Mouse (Mus musculus) frontal cortex, adult (tissue): ENCODE measurements at regions not wholly inside any gene's neighbourhood (a gene's known extent, or its start where the extent isn't known, plus 50 kb on each side); places are given as distances from the start of the nearest gene placed in this dataset.

Experiments used
- ATAC-seq: cut with Nextera tagmentation; 2 replicates; pipeline ENCODE4 v1.9.2; 2017; ENCODE audit warnings: mild to moderate bottlenecking, moderate library complexity, mixed read lengths; ENCODE audit not compliant: low TSS enrichment

- no peak for ATAC-seq
These were observed 169.8 kb downstream of the 3110018I06Rik start for GRCm38 (mm10) chr12:107658241-107658640.

DNA sequence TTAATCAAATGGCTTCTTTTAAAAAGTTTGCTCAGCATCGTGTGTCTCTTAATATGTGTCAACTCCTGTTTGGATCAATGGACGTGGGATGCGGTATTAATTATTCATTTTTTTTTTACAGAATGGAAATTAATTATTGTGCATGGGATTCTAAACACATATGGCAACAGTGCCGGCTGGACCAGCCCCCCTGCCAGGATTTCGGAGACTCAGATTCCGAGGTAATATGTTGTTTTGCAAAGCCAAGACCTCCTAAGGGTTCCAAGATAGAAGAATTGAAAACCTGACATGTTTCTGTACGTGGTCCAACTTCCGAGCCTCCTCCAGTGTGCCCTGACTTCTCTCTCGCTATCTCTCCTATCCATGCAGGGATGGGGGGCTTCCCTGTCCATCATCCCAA lies 170.4 kb downstream of the 3110018I06Rik start:
- no peak for ATAC-seq

DNA sequence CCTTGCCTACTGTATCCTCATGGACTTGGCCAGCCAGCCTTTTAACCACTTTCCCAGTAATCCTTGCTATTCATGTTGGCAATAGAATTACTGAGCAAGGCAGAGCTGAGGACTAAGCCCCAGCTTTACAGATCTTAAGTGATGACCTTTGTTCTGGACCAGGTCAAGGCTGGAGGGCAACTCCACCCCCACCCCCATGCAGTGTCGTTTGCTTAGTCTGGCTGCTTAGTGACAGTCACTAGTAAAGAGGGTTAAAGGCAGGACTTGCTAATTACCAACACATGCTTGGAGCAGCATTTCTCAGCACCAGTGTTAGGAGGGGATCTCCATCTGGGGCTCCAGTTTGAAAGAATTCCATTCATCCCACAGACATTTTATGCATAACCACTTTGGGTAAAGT lies 174.2 kb downstream of the 3110018I06Rik start:
- no peak for ATAC-seq

- no peak for ATAC-seq
These were observed 179.4 kb downstream of the 3110018I06Rik start for GRCm38 (mm10) chr12:107667836-107668235.

DNA sequence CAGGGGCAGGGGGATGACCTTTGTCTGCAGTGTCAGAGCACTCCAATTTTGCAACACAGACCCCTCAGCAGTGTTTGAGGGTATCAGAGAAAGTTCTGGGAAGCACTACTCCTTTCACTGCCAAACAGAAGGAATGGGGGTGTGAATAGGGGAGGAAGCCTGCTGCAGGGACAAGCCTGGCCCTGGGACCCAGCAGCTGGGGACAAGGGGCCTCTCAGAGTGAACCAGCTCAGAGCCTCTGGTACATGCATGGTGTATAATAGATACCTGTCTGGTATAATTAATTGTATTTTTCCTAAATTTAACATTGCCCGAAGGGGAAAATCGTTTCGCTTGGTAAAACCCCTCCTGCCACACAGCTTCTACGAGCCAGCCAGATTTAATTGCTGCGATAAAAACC lies 180.6 kb downstream of the 3110018I06Rik start:
- no peak for ATAC-seq

DNA sequence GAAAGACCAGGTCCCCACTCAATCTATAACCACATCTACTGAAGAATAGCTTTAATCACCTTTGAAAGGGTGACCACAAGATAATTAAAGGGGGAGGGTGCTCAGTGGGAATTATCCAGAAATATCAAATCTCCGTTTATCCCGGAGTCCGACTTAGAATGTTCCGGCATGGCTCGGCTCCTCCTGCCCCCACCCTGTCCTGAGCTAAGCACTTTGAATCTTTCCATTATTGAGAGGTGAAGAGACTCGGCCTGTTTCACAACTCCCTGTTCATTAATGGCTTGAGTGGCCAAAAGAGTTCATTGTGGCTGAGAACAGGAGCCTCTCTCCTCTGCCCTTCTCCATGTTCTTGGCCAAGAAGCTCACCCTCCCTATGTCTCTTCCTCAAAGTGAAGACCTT lies 181.0 kb downstream of the 3110018I06Rik start:
- no peak for ATAC-seq

DNA sequence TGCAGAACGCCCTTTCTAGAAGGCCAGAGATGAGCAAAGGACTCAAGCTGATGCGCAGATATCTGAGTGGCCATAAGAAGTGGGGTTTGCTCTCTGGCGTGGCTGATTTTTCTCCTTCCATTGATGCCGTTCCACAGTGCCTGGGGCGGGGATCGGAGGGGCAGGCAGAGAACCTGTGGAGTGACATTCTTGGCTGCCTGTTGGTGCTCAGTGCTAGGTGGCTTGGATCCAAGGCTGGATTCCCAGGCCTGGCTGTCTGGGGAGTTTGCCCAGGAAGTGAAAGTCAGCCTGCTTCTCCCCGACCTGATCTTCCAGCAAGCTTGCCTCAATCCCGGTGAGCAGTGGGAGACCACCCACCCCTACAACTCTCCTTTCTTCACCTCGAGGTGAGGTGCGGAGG lies 181.5 kb downstream of the 3110018I06Rik start:
- no peak for ATAC-seq

DNA sequence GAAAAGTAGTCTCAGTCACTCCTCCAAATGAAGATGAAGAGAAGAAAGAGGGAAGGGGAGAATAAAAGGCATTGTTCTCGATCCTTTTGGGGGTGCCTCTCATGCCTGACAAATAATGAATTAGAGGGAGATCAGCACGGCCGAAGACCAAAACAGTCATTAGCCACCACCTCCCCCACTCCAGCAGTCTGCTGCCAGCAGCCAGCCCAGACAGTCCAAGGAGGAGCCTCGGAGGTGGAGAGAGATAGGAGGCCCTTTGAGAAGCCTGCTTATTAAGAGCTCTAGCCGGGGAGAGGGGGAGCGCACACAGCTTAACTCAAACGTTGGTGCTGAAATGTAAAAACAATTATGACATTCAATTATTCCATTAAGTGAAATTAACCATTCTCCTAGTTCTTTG lies 188.6 kb downstream of the 3110018I06Rik start:
- no peak for ATAC-seq

DNA sequence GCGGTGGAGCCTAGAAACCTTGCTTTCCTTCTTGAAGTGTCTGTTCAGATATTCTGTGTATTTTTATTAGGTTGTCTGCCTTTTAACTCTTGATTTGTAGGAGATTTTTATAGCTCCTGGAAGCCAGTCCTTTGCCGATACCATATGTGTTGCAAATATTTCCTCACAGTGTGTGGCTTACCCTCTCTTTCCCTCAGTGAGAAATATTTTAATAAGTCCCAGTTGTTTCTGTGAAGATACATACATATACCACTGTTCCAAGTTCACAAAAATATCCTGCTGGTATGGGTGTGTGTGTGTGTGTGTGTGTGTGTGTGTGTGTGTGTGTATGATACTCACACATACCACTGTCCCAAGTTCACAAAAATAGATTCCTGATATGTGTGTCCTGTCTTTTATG lies 199.0 kb downstream of the 3110018I06Rik start:
- no peak for ATAC-seq

- no peak for ATAC-seq
These were observed 201.0 kb downstream of the 3110018I06Rik start for GRCm38 (mm10) chr12:107689418-107689817.

GRCm38 (mm10) chr12:107690061-107690460 lies 201.6 kb downstream of the 3110018I06Rik start:
- ATAC-seq, result no peak

GRCm38 (mm10) chr12:107693693-107694092 lies 205.3 kb downstream of the 3110018I06Rik start:
- no peak for ATAC-seq

- no peak for ATAC-seq
These were observed 206.6 kb downstream of the 3110018I06Rik start for GRCm38 (mm10) chr12:107695014-107695413.

DNA sequence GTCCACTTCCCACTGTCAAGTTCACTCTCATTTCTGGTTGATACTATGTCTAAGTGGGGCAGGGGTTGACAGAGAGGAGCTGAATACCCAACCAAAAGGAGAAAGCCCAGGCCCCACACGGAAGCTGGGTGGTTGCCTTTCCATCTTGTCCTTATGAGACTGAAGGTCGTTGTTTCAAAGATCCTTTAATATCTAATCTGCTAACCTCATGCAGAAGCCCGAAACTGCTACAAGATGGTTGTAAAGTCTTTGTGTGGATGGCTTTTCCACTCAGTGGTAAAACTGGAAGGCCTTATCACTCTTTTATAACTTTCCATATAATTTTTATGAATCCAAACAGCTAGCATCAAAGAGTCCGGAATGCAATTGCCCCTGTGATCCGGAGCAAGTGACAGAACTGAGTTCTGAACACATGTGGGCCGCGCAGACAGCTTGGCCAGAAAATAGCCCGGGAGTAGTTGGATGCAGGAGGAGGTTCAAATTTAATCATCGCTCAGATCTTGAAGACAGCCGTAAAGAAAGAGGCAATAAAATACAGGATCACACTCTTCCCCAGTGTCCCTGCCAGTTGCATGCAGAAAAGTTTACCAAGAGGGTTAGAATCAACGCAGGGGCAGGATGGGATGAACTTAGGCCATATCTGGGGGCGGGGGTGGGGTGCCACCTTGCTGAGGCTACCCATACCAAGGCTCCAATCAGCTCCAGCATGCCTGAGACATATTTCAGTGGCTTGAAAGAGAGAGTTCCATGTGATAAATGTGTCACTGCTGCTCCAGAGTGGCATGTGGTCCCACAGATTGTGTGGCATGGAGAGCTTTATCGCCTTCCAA lies 207.2 kb downstream of the 3110018I06Rik start:
- no peak for ATAC-seq

- ATAC-seq, result no peak
These were observed 211.9 kb downstream of the 3110018I06Rik start for GRCm38 (mm10) chr12:107700317-107700716.

- no peak for ATAC-seq
These were observed 212.6 kb downstream of the 3110018I06Rik start for GRCm38 (mm10) chr12:107700868-107701597.

GRCm38 (mm10) chr12:107708812-107709211 lies 220.4 kb downstream of the 3110018I06Rik start:
- no peak for ATAC-seq

GRCm38 (mm10) chr12:107711017-107711416 lies 222.6 kb downstream of the 3110018I06Rik start:
- no peak for ATAC-seq

GRCm38 (mm10) chr12:107711675-107712074 lies 223.2 kb downstream of the 3110018I06Rik start:
- no peak for ATAC-seq

DNA sequence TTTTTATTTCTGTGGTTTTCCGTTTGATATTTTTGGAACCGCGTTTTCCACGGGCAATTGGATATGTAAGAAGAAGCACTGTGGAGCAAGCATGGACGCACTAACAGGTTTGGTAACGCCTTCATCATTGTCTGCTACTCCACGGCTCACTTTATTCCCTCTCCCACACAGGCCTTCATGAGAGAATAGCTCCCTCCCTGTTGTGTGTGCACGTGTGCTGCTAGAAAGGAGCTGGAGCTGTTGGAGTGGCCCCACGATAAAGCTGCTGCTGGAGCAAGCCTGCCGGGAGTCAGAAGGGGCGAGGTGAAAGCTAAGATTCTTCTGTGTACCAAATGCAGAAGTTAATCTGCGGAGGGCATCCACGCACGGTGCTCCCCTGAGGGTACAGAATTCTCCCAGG lies 224.8 kb downstream of the 3110018I06Rik start:
- ATAC-seq, result no peak

DNA sequence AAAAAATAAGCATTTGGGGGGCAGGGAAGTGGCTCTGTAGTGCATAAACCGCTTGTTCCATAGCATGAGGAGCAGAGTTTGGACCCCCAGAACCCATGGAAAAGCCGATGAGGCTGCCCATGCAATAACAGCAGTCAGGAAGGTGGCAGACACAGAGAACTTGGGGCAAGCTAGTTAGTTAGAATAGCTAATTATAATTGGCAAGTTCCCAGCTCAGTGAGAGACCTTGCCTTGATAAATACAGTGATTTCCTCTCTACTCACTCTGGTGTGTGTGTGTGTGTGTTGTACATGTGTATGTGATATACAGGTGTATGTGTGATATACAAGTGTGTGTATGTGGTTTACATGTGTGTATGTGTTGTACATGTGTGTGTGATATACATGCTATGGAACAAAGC lies 226.4 kb downstream of the 3110018I06Rik start:
- no peak for ATAC-seq

- ATAC-seq, result no peak
These were observed 227.4 kb downstream of the 3110018I06Rik start for GRCm38 (mm10) chr12:107715871-107716270.

GRCm38 (mm10) chr12:107720941-107721340 lies 232.5 kb downstream of the 3110018I06Rik start:
- no peak for ATAC-seq
